Mouse (Mus musculus): ENCODE measurements around the gene Rhoq.

Gene Rhoq

GRCm38 (mm10) chr17:86962894-86963585 is at the start of gene Rhoq:
Rhoq (plus strand) TSS chr17:86963082.
- DNase-seq = peak; percentile 65

DNA sequence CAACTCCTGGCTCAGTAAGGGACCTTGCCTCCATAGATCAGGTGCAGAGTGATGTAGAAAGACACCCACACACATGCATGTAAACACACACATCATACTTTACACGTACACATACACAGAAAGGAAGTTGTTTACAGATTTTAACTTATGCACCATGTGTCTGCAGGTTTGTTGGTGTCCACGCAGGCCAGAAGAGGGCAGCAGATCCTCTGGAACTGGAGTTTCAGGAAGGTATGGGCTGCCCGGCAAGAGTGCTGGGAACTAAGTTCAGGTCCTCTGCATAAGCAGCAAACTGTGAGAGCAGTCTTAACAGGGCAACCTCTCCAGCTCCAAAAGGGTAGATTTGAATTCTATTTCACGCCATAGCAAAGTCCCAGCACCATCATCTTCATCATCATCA is 47.3 kb upstream of the Rhoq start:
- DNase-seq = no peak

GRCm38 (mm10) chr17:86917048-86917447 is 45.8 kb upstream of the Rhoq start, which contains the start of gene Tmem247:
Tmem247 (plus strand) TSS chr17:86917348.
- DNase-seq = no peak

DNA sequence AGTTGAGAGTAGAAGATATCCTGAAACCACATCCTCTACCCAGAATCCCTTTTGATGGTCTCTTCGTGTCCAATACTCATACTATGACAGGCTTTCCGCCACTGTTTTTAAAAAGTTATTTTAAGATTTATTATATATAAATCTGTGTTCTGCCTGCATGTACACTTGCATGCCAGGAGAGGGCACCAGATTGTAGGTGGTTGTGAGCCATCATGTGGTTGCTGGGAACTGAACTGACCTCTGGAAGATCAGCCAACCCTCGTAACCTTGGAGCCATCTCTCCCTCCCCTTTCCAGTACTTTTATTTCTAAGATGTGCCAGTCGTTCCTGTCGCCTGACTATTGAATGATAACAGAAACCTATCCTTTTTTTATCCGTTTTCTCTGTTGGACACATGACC is 44.1 kb upstream of the Rhoq start:
- no peak for DNase-seq

- no peak for DNase-seq
Measured at GRCm38 (mm10) chr17:86919729-86920128, 43.2 kb upstream of the Rhoq start.

DNA sequence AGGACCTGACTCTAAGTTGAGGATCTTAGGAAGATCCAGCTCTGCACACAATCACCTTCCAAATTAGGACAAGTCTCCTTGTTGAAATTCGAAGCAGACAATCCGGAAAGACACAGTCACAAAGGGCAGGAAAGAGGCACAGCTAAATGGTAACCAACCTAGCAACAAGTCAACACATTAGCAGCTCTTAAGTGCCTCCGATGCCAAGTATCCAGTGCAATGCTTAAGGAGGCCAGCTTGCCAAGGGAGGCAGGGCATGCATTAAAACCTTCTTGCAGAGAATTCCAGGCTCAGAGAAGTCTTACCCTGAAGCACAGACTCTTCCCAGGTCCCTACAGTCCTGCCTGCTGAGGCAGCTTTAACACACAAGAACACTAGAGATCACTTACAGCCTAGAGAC is 38.2 kb upstream of the Rhoq start:
- DNase-seq = no peak

GRCm38 (mm10) chr17:86926836-86927235 is 36.0 kb upstream of the Rhoq start:
- DNase-seq = no peak

- DNase-seq = no peak
Measured at GRCm38 (mm10) chr17:86929355-86929754, 33.5 kb upstream of the Rhoq start.

DNA sequence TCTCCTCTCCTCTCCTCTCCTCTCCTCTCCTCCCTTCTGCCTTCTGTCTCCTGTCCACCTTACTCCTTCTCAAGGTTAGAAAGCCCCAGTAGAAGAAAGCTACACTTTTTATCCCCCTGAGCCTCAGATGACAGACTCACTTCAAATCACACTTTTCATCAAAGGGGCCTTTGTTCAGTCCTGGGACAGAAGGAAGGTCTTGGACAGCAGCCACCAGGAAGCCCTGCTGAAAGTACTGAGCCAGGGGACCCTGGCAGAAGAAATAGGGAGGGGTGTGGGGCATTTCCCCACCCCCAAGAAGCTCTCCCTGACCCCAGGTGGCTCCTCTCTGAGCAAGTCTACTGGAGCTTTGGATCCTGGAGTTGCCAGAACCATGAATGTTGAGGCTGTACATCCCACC is 32.9 kb upstream of the Rhoq start:
- DNase-seq = no peak

DNA sequence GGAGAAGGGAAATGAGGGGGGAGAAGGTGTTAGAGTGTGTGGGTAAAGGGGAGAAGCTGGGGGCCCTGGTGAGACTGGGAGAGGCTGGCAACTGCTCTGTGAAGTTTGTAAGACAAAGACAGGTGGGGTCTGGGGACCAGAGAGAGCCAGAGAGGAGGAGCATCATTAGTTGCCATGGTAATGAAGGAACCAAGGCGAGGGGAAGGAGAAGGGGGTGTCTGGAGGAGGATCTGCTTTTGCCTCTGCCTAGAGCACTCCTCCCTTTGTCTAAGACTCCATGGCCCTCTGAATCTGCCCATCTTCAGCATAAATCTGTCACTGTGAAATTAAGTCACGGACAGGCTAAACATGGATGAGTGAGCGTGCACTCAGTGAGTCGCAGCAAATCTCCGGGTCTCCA is 30.0 kb upstream of the Rhoq start:
- DNase-seq = no peak

DNA sequence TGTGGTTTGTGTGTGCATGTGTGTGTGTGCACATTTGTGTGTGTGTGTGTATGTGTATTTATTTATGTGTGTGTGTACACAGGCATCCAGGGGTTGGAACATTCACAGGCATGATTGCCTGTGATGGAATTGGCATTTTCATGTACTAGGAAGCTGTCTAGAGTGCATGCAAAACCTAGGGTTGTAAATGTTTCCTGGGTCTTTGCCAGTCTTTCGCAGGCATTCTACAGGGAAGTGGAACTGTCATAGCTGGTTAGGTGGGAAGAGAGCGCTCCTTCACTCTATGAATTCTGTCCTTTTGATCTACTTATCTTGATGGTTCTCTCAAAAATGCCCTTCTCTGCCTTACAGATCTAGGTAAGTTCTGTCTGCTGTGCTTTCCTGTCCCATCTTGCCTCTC is 25.8 kb upstream of the Rhoq start:
- DNase-seq = no peak

DNA sequence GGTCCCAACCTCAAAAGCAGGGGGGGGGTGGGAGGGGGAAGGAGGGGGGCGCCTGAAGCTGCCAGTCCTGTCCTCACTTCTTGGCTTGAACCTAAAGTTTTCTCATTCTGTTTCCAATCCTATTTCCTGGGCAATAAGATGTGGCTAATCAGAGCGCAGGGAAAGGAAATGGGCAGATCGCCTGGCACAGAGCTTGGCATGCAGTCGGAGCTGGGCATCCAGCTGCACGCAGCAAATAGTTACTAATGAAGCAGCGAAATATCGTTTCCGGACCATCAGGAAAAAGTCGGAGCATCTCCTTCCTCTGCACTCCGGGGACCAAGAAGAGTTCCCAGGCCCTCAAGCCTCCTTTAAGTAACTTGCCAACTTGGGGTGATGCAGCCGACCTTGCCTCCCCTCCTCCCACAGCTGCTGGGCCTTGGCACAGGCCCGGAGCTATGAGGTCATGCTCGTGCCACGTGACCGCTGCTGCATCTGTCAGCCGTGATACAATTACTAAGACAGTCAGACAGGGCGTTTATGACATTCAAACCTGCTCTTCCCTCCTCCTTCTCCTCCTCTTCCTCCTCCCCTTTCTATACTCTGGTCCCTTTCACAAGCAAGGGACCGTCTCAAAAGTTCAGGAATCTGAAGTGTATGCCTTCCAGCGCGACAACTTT is 25.3 kb upstream of the Rhoq start:
- peak; percentile 26 for DNase-seq

- DNase-seq = no peak
Measured at GRCm38 (mm10) chr17:86938683-86939082, 24.2 kb upstream of the Rhoq start.

- no peak for DNase-seq
Measured at GRCm38 (mm10) chr17:86942112-86942511, 20.8 kb upstream of the Rhoq start.

DNA sequence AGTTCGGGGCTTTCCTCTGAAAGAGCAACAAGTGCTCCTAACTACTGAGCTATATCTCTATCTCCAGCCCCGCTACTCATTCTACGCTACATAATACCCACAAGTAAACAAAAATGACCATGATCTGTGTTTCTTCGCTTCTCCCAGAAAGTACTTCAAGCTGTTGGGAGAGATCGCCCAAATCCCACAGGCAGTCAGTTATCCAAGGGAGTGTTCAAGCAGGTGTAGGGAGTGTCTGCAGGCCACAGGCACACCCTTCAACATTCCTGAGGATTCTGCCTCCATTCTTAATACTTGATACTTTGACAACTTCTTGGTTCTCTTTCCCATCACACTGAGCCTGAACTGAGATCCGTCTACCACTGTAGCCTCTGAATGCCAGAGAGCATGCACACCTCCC is 19.7 kb upstream of the Rhoq start:
- DNase-seq = no peak

DNA sequence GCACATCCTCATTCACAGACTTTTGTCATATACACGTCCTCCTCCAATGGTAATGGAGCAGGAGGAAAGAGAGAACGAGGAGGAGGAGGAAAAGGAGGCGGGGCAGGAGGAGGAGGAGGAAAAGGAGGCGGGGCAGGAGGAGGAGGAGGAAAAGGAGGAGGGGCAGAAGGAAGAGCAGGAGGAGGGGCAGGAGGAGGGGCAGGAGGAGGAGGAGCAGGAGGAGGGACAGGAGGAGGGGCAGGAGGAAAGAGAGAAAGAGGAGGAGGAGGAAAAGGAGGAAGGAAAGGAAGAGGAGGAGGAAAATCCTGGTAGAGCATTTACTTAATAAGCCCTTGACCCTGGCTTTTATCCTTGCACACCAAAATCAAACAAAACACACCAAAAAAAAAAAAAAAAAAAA is 16.8 kb upstream of the Rhoq start:
- no peak for DNase-seq

GRCm38 (mm10) chr17:86947840-86948796 is 14.8 kb upstream of the Rhoq start, which contains the start of gene Atp6v1e2:
Atp6v1e2 (minus strand) TSS chr17:86947897.
- DNase-seq = no peak

DNA sequence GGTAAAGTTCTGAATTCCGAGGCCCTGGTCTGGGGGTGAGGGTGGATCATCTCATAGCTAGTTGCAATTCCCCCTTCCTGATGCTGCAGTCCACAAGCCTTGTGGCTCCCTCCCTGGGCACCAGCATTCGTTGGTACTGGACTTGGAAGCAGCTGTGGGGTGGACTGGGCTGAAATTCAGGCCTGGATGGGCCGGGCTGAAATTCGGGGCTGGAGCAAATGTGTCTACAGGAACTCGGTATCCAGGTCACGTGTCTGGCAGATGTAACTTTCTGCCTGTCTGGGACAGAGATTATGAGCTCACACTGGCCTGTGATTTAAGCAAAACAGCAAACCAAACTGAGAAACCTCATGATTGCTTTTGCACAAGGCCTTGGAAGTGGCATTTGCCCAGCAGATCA is 14.1 kb upstream of the Rhoq start:
- no peak for DNase-seq

DNA sequence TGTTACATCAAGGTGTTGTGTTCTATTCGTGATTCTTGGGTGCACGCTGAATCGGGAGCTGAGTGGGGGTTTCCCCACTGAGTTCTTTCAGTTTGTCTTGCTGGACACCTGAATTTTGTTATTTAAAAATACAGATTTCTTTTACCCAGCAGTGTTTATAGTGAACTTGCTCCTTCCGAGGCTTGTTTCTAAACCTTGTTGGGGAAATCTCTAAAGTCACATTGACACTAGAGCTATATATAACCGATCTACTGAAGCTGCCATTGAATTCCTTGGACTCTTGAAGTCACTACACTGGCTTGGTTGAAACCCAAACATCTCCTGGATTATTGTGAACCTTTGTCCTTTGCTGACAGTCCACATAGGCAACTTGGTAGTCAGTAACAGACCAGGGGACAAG is 5.6 kb upstream of the Rhoq start:
- no peak for DNase-seq

- no peak for DNase-seq
Measured at GRCm38 (mm10) chr17:86957968-86958367, 4.9 kb upstream of the Rhoq start.

DNA sequence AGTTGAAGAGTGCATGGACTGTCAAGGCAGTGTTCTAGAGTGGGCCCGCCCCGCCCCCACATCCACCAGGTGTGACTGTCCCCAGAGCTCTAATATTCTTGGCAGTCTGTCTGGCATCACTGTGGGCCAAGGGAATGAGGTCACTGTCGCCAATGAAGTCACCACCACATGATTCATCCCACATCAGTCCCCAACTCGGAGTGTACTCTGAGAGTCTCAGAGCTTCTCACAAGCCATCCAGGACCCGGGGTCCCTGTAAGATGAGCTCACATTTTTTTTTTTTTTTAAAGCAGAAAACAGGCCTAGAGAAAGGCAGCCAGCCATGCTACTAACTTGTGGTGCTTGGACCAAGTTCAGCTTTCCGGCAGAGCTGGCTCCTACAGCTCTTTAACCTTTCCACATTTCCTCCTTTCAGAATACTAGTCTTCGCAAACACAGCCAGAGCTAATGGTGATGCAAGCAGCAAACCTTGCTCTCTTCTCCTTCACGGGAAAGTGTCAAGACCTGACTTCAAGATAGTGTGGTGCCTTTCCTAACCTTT is 1.5 kb upstream of the Rhoq start:
- peak; percentile 19 for DNase-seq

DNA sequence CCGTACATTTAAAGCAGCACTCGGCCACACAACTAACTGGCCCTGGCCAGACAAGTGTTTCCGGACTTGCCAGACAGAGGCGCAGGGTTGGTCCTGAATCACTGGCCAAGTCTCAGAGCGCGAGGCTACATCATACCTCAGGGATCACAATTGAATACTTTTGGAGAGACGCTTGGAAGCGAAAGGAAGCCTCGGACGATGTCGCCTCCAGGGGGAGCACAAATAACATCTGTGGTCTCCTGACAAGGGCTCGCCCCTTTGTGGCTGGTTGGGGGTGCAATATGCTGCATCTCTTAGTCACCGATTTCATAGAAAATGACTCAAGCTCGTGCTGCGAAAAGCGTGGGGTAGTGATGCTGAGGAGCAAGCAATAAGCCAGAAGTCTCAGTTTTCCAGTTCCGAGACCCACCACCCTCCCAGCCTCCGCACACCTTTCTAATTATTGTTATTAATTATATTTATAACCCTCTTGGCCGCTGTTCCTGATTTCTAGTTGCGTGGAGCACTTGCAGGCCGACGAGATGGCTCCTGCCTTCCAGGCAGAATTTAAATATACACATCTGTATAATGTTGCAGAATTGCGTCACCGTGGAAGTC is 487 bp upstream of the Rhoq start:
- DNase-seq = peak; percentile 76

GRCm38 (mm10) chr17:86963586-86963902 is 662 bp downstream of the Rhoq start:
- no peak for DNase-seq

Data from cerebellum, adult 8-10 months (tissue).